Mouse (Mus musculus) forebrain, embryonic 11.5 days (tissue): ENCODE results near the gene Sult2a7. TPM values are rescaled to one million over a fixed set of nuclear protein-coding genes. Genes with fewer than 3 reads are reported as not detected.

Experiments used
- polyA plus RNA-seq: library from polyadenylated mRNA; unstranded; fragments of >200 nt; fragmentation: Nextera tagmentation; extraction: Ambion mirVana; gene quantifications from 2 replicates; pipeline ENCODE4 v1.2.1, GENCODE M21; 2014

Sult2a7 gene
- polyA plus RNA-seq, 1 experiment from 2014 or later: not detected

Other genes with a start within 250 kb of the Sult2a7 start
- not detected in 2 replicates for gene Sult2a6, start 239.4 kb downstream of the Sult2a7 start, polyA plus RNA-seq
- gene Obox8, start 160.7 kb downstream of the Sult2a7 start, polyA plus RNA-seq: not detected in 2 replicates
- not detected in 2 replicates for gene Sult2a8, start 47.5 kb downstream of the Sult2a7 start, polyA plus RNA-seq
- gene Vmn1r90, start 69.3 kb upstream of the Sult2a7 start, polyA plus RNA-seq: 0.05 and 0.21 TPM in 2 replicates
- gene Obox7, start 165.3 kb upstream of the Sult2a7 start, polyA plus RNA-seq: not detected in 2 replicates